Mouse (Mus musculus) limb, embryonic 14.5 days (tissue): ENCODE data around the gene Fhdc1. TPM values are rescaled to one million over a fixed set of nuclear protein-coding genes. Genes with fewer than 3 reads are reported as not detected.

Experiments used
- ATAC-seq: fragments of 200-750 bp; cut with Nextera tagmentation; 2 replicates; pipeline ENCODE4 v1.8.0; 2017; ENCODE audit warnings: low read depth, moderate number of reproducible peaks, moderate TSS enrichment; ENCODE audit not compliant: low FRiP score
- DNase-seq: peaks from one replicate; pipeline ENCODE4 v3.0.0-alpha.2; 2015; ENCODE audit warnings: low spot score
- H3K27ac ChIP-seq: fragments of 300-500 bp; sonication (generic); replicated peaks from 2 replicates; pipeline ENCODE4 v1.5.1; 2014; ENCODE audit warnings: low read depth, mild to moderate bottlenecking, low read length, moderate library complexity, mixed read lengths
- H3K27me3 ChIP-seq: fragments of 300-500 bp; sonication (generic); 2 replicates; pipeline ENCODE4 v1.6.1; 2014; ENCODE audit warnings: low read length, mixed read lengths; ENCODE audit not compliant: control insufficient read depth, insufficient read depth
- H3K36me3 ChIP-seq: fragments of 300-500 bp; sonication (generic); 2 replicates; pipeline ENCODE4 v1.6.1; 2014; ENCODE audit warnings: mild to moderate bottlenecking, low read length, moderate library complexity, mixed read lengths; ENCODE audit not compliant: control insufficient read depth, insufficient read depth
- H3K4me1 ChIP-seq: fragments of 300-500 bp; sonication (generic); 2 replicates; pipeline ENCODE4 v1.6.1; 2014; ENCODE audit warnings: antibody characterized with exemption, low read length, mixed read lengths; ENCODE audit not compliant: control insufficient read depth, insufficient read depth
- H3K4me2 ChIP-seq: fragments of 300-500 bp; sonication (generic); replicated peaks from 2 replicates; pipeline ENCODE4 v1.6.1; 2014; ENCODE audit warnings: low read depth, mild to moderate bottlenecking, low read length, moderate library complexity; ENCODE audit not compliant: severe bottlenecking
- H3K4me3 ChIP-seq: fragments of 300-500 bp; sonication (generic); replicated peaks from 2 replicates; pipeline ENCODE4 v1.5.1; 2014; ENCODE audit warnings: low read length
- H3K9ac ChIP-seq: fragments of 300-500 bp; sonication (generic); 2 replicates; pipeline ENCODE4 v1.6.1; 2014; ENCODE audit warnings: mild to moderate bottlenecking, low read depth, low read length, moderate library complexity; ENCODE audit not compliant: severe bottlenecking
- H3K9me3 ChIP-seq: fragments of 300-500 bp; sonication (generic); 2 replicates; pipeline ENCODE4 v1.6.1; 2016; ENCODE audit warnings: low read length; ENCODE audit not compliant: control insufficient read depth
- POLR2A ChIP-seq: fragments of 200-500 bp; IDR thresholded peaks from 2 replicates; pipeline ENCODE4 v1.8.0; 2012; ENCODE audit warnings: inconsistent platforms, mild to moderate bottlenecking, moderate library complexity, borderline replicate concordance; ENCODE audit not compliant: insufficient read depth, insufficient read length; ENCODE audit errors: extremely low read depth
- WGBS: fragments of 180-500 bp; shearing (Covaris S2); extraction: QIAGEN DNeasy Blood & Tissue Kit; methylation state at CpG from one replicate; pipeline ENCODE4 v1.1.7; 2014; 5-methylcytosine and 5-hydroxymethylcytosine counted together
- polyA plus RNA-seq, 2 experiments: library from polyadenylated mRNA; depleted of rRNA in 1 of 2; stranded (reverse) in 1 of 2; unstranded in 1 of 2; fragments of >200 nt; fragmentation: Nextera tagmentation in 1 of 2; extraction: Ambion mirVana in 1 of 2; gene quantifications; 2 replicates each; pipeline versions ENCODE4 v1.2.1 to v1.2.3; 2012 to 2014

The Fhdc1 gene
- polyA plus RNA-seq, 2 experiments: 2.9 to 7.5 TPM

DNA sequence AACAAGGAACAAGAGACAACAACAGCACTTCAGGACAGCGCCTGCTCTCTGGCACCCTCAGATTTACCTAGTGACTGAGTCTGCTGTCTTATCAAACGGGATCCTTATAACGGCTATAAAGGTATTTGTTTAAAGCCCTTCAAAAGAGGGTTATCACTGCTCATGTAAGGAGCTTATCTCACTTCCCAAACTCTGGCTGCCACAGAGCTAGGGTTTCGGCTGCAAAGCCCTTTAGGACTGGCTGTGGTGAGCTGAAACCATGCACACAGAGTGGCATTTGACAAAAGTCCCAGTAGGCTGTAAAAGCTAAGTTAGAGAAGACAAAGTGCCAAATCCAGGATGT lies 12.1 kb downstream of the Fhdc1 start:
- Histone ChIP-seq H3K4me1 (peaks cover 11% of the 10 kb centered on the region), H3K36me3 (no peaks in the 10 kb centered on the region), H3K9me3 (no peaks in the 10 kb centered on the region), H3K27me3 (no peaks in the 10 kb centered on the region), H3K9ac (no peak overlapping the region), H3K4me2 (no peak overlapping the region), H3K27ac (no peak overlapping the region), H3K4me3 (no peak overlapping the region)
- 50% methylated on average over 4 of the region's 4 CpGs for WGBS
- DNase-seq (no peak), ATAC-seq (no peak)
- TF ChIP-seq POLR2A: no peak

DNA sequence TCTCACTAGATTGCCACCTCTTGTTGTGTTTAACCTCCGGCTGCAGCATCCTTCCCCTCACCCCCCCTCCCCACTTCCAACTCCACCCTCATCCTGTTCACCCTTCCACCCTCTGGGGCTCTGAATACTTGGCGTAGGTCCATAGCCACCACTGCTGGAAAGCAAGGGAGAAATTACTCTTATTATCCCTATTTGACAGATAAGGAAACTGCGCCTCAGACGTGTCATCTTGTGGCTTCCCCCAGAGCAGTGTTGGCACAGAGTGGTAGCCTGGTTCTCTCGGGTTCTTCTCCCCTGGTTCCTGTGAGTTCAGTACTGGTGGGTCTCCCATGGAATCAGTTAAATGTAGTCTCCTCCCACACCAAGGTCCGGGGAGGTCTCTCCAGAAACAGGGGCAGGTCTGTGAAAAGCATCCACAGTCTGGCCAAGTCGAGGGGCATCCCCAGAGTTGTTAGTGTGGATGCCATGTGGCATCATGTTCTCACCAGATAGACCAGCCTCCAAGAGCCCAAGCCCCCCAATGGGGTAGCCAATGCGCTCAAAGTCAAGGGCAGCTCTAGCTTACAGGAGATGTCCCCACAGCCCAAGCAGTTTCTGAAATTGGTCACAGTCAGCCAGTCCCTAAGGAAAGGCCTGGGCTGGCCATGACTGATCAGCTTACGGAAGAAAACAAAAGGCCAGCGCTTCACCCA lies 12.7 kb downstream of the Fhdc1 start:
- H3K36me3 ChIP-seq: no peaks in the 10 kb centered on the region
- H3K9ac ChIP-seq: no peak overlapping the region
- no peak overlapping the region for H3K4me2 ChIP-seq
- peaks cover 6% of the 10 kb centered on the region for H3K4me1 ChIP-seq
- no peak for DNase-seq
- WGBS: 58% methylated on average over 10 of the region's 10 CpGs
- H3K9me3 ChIP-seq: no peaks in the 10 kb centered on the region
- no peak for TF ChIP-seq POLR2A
- H3K27me3 ChIP-seq: no peaks in the 10 kb centered on the region
- no peak overlapping the region for H3K27ac ChIP-seq
- ATAC-seq: no peak
- H3K4me3 ChIP-seq: no peak overlapping the region

DNA sequence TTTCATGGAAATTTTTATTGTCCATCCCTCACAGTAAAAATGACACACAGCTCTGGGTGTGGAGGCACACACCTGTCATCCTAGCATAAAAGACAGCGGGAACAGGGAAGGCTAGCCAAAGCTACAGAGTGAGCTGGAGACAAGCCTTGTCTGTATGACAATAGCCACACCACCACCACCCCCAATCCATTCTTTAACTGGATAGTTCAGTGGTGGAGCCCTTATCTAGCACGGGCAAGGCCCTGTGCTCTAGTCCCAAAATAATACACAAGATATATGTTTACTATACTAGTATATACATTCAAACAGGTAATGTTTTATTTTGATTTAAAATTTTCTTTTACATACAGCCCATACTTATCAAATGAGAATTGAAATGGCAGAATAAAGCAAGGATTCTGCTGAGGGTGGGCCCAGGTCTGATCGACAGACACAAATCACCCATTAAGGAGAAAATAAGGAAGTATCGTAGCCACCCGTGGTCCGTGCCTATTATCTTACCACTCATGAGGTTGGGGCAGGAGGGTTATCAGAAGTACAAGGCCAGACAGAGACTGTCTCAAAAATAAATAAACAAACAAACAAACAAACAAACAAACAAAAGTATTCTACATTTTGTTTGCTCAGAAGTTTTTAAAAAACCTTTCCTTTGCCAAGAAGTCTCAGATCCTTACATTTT lies 14.3 kb downstream of the Fhdc1 start:
- no peaks in the 10 kb centered on the region for H3K27me3 ChIP-seq
- DNase-seq (no peak), ATAC-seq (no peak)
- no peak for TF ChIP-seq POLR2A
- H3K4me3 ChIP-seq: no peak overlapping the region
- H3K36me3 ChIP-seq: no peaks in the 10 kb centered on the region
- 0 out of 2 replicates have a peak, but pooled peaks cover 3% of the 10 kb centered on the region for H3K4me1 ChIP-seq
- H3K9me3 ChIP-seq: no peaks in the 10 kb centered on the region
- no peak overlapping the region for H3K9ac ChIP-seq
- WGBS: 77% methylated on average over 6 of the region's 6 CpGs
- no peak overlapping the region for H3K27ac ChIP-seq
- no peak overlapping the region for H3K4me2 ChIP-seq

DNA sequence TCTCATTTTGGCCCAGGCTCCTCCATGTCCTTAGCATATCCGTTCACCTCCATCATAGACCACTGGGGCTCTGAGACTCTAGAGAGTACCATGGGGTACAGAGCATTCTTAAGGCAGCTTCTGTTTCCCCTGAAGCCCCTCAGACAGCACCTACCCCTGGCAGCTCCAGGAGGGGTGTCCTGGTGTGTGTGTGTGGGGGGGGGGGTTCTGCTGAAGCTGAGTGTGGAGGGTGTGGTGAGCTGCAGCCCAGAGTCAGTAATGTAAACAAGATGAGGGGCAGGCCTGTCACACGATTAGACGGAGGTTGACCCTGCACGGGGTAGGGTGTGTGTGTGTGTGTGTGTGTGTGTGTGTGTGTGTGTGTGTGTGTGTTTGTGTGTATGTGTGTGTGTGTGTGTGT lies 18.5 kb downstream of the Fhdc1 start:
- H3K27ac ChIP-seq: no peak overlapping the region
- H3K27me3 ChIP-seq: no peaks in the 10 kb centered on the region
- DNase-seq (no peak), ATAC-seq (no peak)
- no peaks in the 10 kb centered on the region for H3K9me3 ChIP-seq
- WGBS: 36% methylated on average over 4 of the region's 4 CpGs
- no peaks in the 10 kb centered on the region for H3K4me1 ChIP-seq
- no peak for TF ChIP-seq POLR2A
- no peak overlapping the region for H3K4me3 ChIP-seq
- no peaks in the 10 kb centered on the region for H3K36me3 ChIP-seq
- H3K9ac ChIP-seq: no peak overlapping the region
- H3K4me2 ChIP-seq: no peak overlapping the region

DNA sequence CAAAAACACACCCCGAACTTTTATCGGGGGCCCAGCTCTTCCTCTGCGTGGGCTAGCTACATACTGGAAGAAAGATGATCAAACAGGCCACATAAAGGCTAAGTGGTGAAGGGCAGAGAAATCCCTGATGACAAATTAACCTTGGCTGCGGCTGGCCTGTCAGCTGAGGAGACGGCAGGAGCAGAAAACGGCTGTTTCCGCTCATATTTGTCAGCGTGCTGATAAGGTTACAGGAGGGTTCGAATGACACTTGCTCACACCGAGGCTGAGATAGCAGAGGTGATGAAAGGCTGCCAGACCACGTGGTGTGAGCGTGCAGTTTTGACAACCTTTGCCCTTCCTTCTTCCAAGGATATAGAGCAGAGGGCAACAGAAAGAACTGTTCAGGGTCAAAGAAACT lies 19.3 kb downstream of the Fhdc1 start:
- Histone ChIP-seq H3K9ac (no peak overlapping the region), H3K4me3 (no peak overlapping the region), H3K4me1 (no peaks in the 10 kb centered on the region), H3K9me3 (no peaks in the 10 kb centered on the region), H3K4me2 (no peak overlapping the region), H3K36me3 (no peaks in the 10 kb centered on the region), H3K27me3 (no peaks in the 10 kb centered on the region), H3K27ac (no peak overlapping the region)
- DNase-seq (no peak), ATAC-seq (no peak; the same call in 1 of the 2 replicates)
- TF ChIP-seq POLR2A: no peak
- 19% methylated on average over 12 of the region's 12 CpGs for WGBS
